8 mouse cellular contexts compared by ENCODE assay signal in the genomic region with DNA sequence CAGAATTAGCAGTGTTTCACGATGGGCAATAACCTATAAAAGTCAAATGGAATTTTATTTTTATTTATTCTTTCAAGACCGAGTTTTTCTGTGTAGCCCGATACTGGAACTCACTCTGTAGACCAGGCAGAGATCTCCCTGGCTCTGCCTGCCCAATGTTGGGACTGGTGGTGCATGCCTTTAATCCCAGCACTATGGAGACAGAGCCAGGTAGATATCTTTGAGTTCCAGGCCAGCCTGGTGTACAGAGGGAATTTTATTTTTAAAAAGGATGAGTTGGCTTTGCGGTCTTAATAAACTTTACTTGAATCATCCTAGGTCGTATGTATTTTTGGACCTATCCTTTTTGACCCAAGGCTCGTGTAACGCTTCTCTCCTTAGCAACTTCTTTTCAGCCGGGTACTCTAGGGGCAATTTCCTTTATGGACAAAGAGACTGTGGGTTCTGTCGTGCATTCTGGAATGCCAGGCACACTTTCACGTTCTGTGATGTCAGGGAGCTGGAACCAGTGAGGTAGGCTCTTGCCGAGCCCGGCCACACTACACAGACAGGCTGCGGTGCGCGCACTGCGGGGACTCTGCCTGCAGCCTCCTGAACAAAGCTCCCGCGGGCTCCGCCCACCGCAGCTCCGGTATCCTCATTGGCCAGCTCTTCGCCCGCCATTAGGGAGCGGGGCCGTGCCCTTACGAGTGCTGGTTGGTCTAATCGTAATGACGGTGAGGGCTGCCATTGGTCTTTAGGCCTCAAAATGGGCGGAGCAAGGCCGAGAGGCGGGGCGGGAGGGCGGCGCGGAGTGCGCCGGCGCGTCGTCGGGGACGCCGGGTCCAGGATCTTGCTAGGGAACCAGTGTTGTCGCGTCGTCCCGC. TPM values are rescaled to one million over a fixed set of nuclear protein-coding genes. Genes with fewer than 3 reads are reported as not detected.
DNase-seq lines count a peak whose midpoint lies in the region; ATAC-seq and TF ChIP-seq lines count a peak whose summit lies in the region.

A gene (plus strand): TSS at position 794 of the 866 bp plus-strand sequence.

- TF ChIP-seq POLR2A in bone marrow, adult 2 months (IDR thresholded peaks at IDR 0.05; ENCODE audit: borderline replicate concordance, control insufficient read depth, low read depth, low read length) = peak; percentile 89
- peak; percentile 96; the same call in 1 of the 2 replicates for TF ChIP-seq POLR2A in limb, embryonic 14.5 days (IDR thresholded peaks at IDR 0.05; ENCODE audit: borderline replicate concordance, extremely low read depth, insufficient read depth, insufficient read length)

- no peak within 1 kb of the TSS; the same call in 1 of the 2 replicates for H3K27ac ChIP-seq in bone marrow, adult 2 months (ENCODE audit: control insufficient read depth, insufficient read depth, low read depth, low read length, poor library complexity)
- peak within 1 kb of the TSS; percentile 48; the same call in 1 of the 2 replicates for H3K27ac ChIP-seq in embryonic facial prominence, embryonic 15.5 days (replicated peaks)
- H3K27ac ChIP-seq in limb, embryonic 14.5 days (replicated peaks; ENCODE audit: low read depth, low read length) = peak within 1 kb of the TSS; percentile 58
- no peak within 1 kb of the TSS for H3K27ac ChIP-seq in midbrain, postnatal 0 days (ENCODE audit: low read depth, low read length)

- WGBS in bone marrow, adult 2 months = 5% methylated on average over 47 of the region's 47 CpGs
- WGBS in embryonic facial prominence, embryonic 15.5 days = 5% methylated on average over 47 of the region's 47 CpGs
- WGBS in limb, embryonic 14.5 days = 5% methylated on average over 45 of the region's 47 CpGs
- WGBS in midbrain, postnatal 0 days = 4% methylated on average over 46 of the region's 47 CpGs

- DNase-seq in 416B (ENCODE audit: low read depth) = peak; percentile 98
- peak; percentile 98 for DNase-seq in heart, adult 8-10 months (ENCODE audit: low spot score)
- DNase-seq in kidney, adult 9 months = peak; percentile 99
- peak; percentile 99 for DNase-seq in limb, embryonic 14.5 days (ENCODE audit: low spot score)
- DNase-seq in midbrain, postnatal 0 days (ENCODE audit: low spot score) = peak; percentile 99
- peak; percentile 97 for DNase-seq in spleen, postnatal 14 days (ENCODE audit: low spot score in 2 of 2)

- H3K4me1 ChIP-seq in bone marrow, adult 2 months (ENCODE audit: control insufficient read depth, insufficient read depth, low read length) = no peaks in the 10 kb centered on the region; the same call in 1 of the 2 replicates
- H3K4me1 ChIP-seq in embryonic facial prominence, embryonic 15.5 days = peaks cover 14% of the 10 kb centered on the region
- peaks cover 7% of the 10 kb centered on the region; the same call in 1 of the 2 replicates for H3K4me1 ChIP-seq in limb, embryonic 14.5 days (ENCODE audit: control insufficient read depth, insufficient read depth, low read length)
- H3K4me1 ChIP-seq in midbrain, postnatal 0 days (ENCODE audit: insufficient read depth, low read length) = no peaks in the 10 kb centered on the region

- no peaks in the 10 kb centered on the region for H3K27me3 ChIP-seq in embryonic facial prominence, embryonic 15.5 days
- H3K27me3 ChIP-seq in limb, embryonic 14.5 days (ENCODE audit: control insufficient read depth, insufficient read depth, low read length) = no peaks in the 10 kb centered on the region
- no peaks in the 10 kb centered on the region for H3K27me3 ChIP-seq in midbrain, postnatal 0 days (ENCODE audit: insufficient read depth, low read length)

- no peaks in the 10 kb centered on the region for H3K9me3 ChIP-seq in embryonic facial prominence, embryonic 15.5 days (replicated peaks)
- H3K9me3 ChIP-seq in limb, embryonic 14.5 days (ENCODE audit: control insufficient read depth, low read length) = no peaks in the 10 kb centered on the region
- H3K9me3 ChIP-seq in midbrain, postnatal 0 days (ENCODE audit: low read length) = no peaks in the 10 kb centered on the region

- H3K9ac ChIP-seq in embryonic facial prominence, embryonic 15.5 days = peak within 1 kb of the TSS; percentile 55
- H3K9ac ChIP-seq in limb, embryonic 14.5 days (ENCODE audit: low read depth, low read length, severe bottlenecking) = peak within 1 kb of the TSS; percentile 65
- peak within 1 kb of the TSS; percentile 57 for H3K9ac ChIP-seq in midbrain, postnatal 0 days (replicated peaks; ENCODE audit: low read length, poor library complexity, severe bottlenecking)

- ATAC-seq in embryonic facial prominence, embryonic 15.5 days (ENCODE audit: insufficient number of reproducible peaks, low FRiP score, low TSS enrichment, low read depth) = peak; percentile 100
- peak; percentile 100 for ATAC-seq in limb, embryonic 14.5 days (ENCODE audit: low FRiP score, low read depth)
- peak; percentile 100 for ATAC-seq in midbrain, postnatal 0 days (ENCODE audit: low FRiP score)

- H3K4me2 ChIP-seq in embryonic facial prominence, embryonic 15.5 days (replicated peaks) = peak within 1 kb of the TSS; percentile 85
- H3K4me2 ChIP-seq in limb, embryonic 14.5 days (replicated peaks; ENCODE audit: low read depth, low read length, severe bottlenecking) = peak within 1 kb of the TSS; percentile 65
- H3K4me2 ChIP-seq in midbrain, postnatal 0 days (ENCODE audit: low read depth, low read length, poor library complexity, severe bottlenecking) = peak within 1 kb of the TSS; percentile 67

- no peak for TF ChIP-seq CTCF in bone marrow, adult 2 months (IDR thresholded peaks at IDR 0.05; ENCODE audit: control insufficient read depth, insufficient read depth, low read length)
- TF ChIP-seq CTCF in midbrain, postnatal 0 days (IDR thresholded peaks at IDR 0.05) = 0 out of 2 replicates have a peak, but pooled peaks have one; percentile 8

- H3K36me3 ChIP-seq in embryonic facial prominence, embryonic 15.5 days = 0 out of 2 replicates have a peak, but pooled peaks cover under 1% of the 10 kb centered on the region
- no peaks in the 10 kb centered on the region; the same call in 1 of the 2 replicates for H3K36me3 ChIP-seq in limb, embryonic 14.5 days (ENCODE audit: control insufficient read depth, insufficient read depth, low read length)
- no peaks in the 10 kb centered on the region for H3K36me3 ChIP-seq in midbrain, postnatal 0 days (ENCODE audit: insufficient read depth, low read length)

- peak within 1 kb of the TSS; percentile 91 for H3K4me3 ChIP-seq in bone marrow, adult 2 months (replicated peaks; ENCODE audit: control insufficient read depth, low read depth, low read length)
- H3K4me3 ChIP-seq in embryonic facial prominence, embryonic 15.5 days (replicated peaks) = peak within 1 kb of the TSS; percentile 87
- peak within 1 kb of the TSS; percentile 76 for H3K4me3 ChIP-seq in limb, embryonic 14.5 days (replicated peaks; ENCODE audit: low read length)
- H3K4me3 ChIP-seq in midbrain, postnatal 0 days (ENCODE audit: low read depth, low read length) = peak within 1 kb of the TSS; percentile 79

RNA-seq across cellular contexts. Expression of the gene that starts here (rescaled TPM):
- polyA plus RNA-seq in bone marrow, adult 2 months (2011; ENCODE audit: insufficient read depth, insufficient read length, low replicate concordance, missing spikeins) = 5.3 and 17.4 TPM in 2 replicates
- 32.6 and 42.1 TPM in 2 replicates for polyA plus RNA-seq in embryonic facial prominence, embryonic 15.5 days (2015; fragmentation: Nextera tagmentation; extraction: Ambion mirVana)
- 1 to 10 TPM; 3.7 to 6.2 (median 5.1) TPM for total RNA-seq in heart, adult 8-10 months (2022)
- polyA plus RNA-seq in limb, embryonic 14.5 days (2012; rRNA removed) = 33.3 and 34.4 TPM in 2 replicates
- polyA plus RNA-seq in limb, embryonic 14.5 days (2014; fragmentation: Nextera tagmentation; extraction: Ambion mirVana) = 24.7 and 25.8 TPM in 2 replicates
- total RNA-seq in midbrain, postnatal 0 days (2014; rRNA removed) = 22.7 and 32.9 TPM in 2 replicates
- polyA plus RNA-seq in midbrain, postnatal 0 days (2015; fragmentation: Nextera tagmentation; extraction: Ambion mirVana) = 15.8 and 19.1 TPM in 2 replicates

Comparison
In these comparisons a context has a peak if more than half of its experiments do, and no peak if none do; other contexts are left out.
1. H3K27ac ChIP-seq: peak in embryonic facial prominence, embryonic 15.5 days (single experiment) and limb, embryonic 14.5 days (single experiment); none in bone marrow, adult 2 months (single experiment) and midbrain, postnatal 0 days (single experiment).
2. Peak in every context shown above with its lines, with median percentiles within 50 percentile points of each other: DNase-seq, H3K4me3 ChIP-seq, ATAC-seq, H3K4me2 ChIP-seq and H3K9ac ChIP-seq.